Mouse (Mus musculus) liver, embryonic 12.5 days (tissue): ENCODE results near the gene Psen2. TPM values are rescaled to one million over a fixed set of nuclear protein-coding genes. Genes with fewer than 3 reads are reported as not detected.

ENCODE experiments used
- ATAC-seq: fragments of 200-750 bp; cut with Nextera tagmentation; 2 replicates; pipeline ENCODE4 v1.8.0; 2017; ENCODE audit warnings: moderate number of reproducible peaks, mild to moderate bottlenecking, moderate library complexity
- H3K27ac ChIP-seq: fragments of 300-500 bp; sonication (generic); 2 replicates; pipeline ENCODE4 v1.5.1; 2016; ENCODE audit warnings: mild to moderate bottlenecking
- H3K27me3 ChIP-seq: fragments of 300-500 bp; sonication (generic); replicated peaks from 2 replicates; pipeline ENCODE4 v1.6.1; 2016; ENCODE audit warnings: mild to moderate bottlenecking, moderate library complexity
- H3K36me3 ChIP-seq: fragments of 300-500 bp; sonication (generic); 2 replicates; pipeline ENCODE4 v1.6.1; 2016; ENCODE audit warnings: mild to moderate bottlenecking, moderate library complexity
- H3K4me1 ChIP-seq: fragments of 300-500 bp; sonication (generic); 2 replicates; pipeline ENCODE4 v1.6.1; 2016
- H3K4me2 ChIP-seq: fragments of 300-500 bp; sonication (generic); 2 replicates; pipeline ENCODE4 v1.6.1; 2016; ENCODE audit warnings: mild to moderate bottlenecking, moderate library complexity
- H3K4me3 ChIP-seq: fragments of 300-500 bp; sonication (generic); 2 replicates; pipeline ENCODE4 v1.5.1; 2016; ENCODE audit warnings: mild to moderate bottlenecking, moderate library complexity
- H3K9ac ChIP-seq: fragments of 300-500 bp; sonication (generic); 2 replicates; pipeline ENCODE4 v1.6.1; 2016; ENCODE audit warnings: mild to moderate bottlenecking, moderate library complexity
- H3K9me3 ChIP-seq: fragments of 300-500 bp; sonication (generic); replicated peaks from 2 replicates; pipeline ENCODE4 v1.6.1; 2016; ENCODE audit warnings: mild to moderate bottlenecking, moderate library complexity
- WGBS: fragments of 180-500 bp; shearing (Covaris S2); methylation state at CpG from one replicate; pipeline ENCODE4 v1.1.7; 2016; ENCODE audit not compliant: insufficient replicate concordance; 5-methylcytosine and 5-hydroxymethylcytosine counted together
- polyA plus RNA-seq: library from polyadenylated mRNA; unstranded; fragments of >200 nt; fragmentation: Nextera tagmentation; extraction: Ambion mirVana; gene quantifications from 2 replicates; pipeline ENCODE4 v1.2.1, GENCODE M21; 2016

Psen2 gene
- polyA plus RNA-seq, 1 experiment from 2014 or later, result 20.9 TPM

GRCm38 (mm10) chr1:180179840-180180239 lies 83.4 kb downstream of the Psen2 start:
- Histone ChIP-seq H3K4me2 (no peak overlapping the region), H3K9me3 (no peaks in the 10 kb centered on the region), H3K4me1 (peaks cover 25% of the 10 kb centered on the region), H3K27ac (no peak overlapping the region), H3K27me3 (no peaks in the 10 kb centered on the region), H3K36me3 (no peaks in the 10 kb centered on the region), H3K9ac (no peak overlapping the region), H3K4me3 (no peak overlapping the region)
- WGBS, result 90% methylated on average over 2 of the region's 2 CpGs
- ATAC-seq, result no peak

- H3K27me3 ChIP-seq, result no peaks in the 10 kb centered on the region
- no peak overlapping the region for H3K9ac ChIP-seq
- ATAC-seq, result no peak
- peaks cover 18% of the 10 kb centered on the region; the same call in 1 of the 2 replicates for H3K4me1 ChIP-seq
- 83% methylated on average over 4 of the region's 4 CpGs for WGBS
- H3K27ac ChIP-seq, result no peak overlapping the region
- H3K4me3 ChIP-seq, result no peak overlapping the region
- no peaks in the 10 kb centered on the region for H3K9me3 ChIP-seq
- H3K4me2 ChIP-seq, result no peak overlapping the region
- no peaks in the 10 kb centered on the region for H3K36me3 ChIP-seq
Measured at GRCm38 (mm10) chr1:180179100-180179499, 84.1 kb downstream of the Psen2 start.

- no peak overlapping the region for H3K27ac ChIP-seq
- no peak for ATAC-seq
Measured at GRCm38 (mm10) chr1:180178340-180178739, 84.9 kb downstream of the Psen2 start.

More at GRCm38 (mm10) chr1:180178340-180178739, 84.9 kb downstream of the Psen2 start:
- Histone ChIP-seq H3K27me3 (no peaks in the 10 kb centered on the region), H3K9ac (no peak overlapping the region), H3K4me2 (no peak overlapping the region), H3K4me1 (0 out of 2 replicates have a peak, but pooled peaks cover 10% of the 10 kb centered on the region), H3K9me3 (no peaks in the 10 kb centered on the region), H3K36me3 (no peaks in the 10 kb centered on the region), H3K4me3 (no peak overlapping the region)
- 88% methylated on average over 9 of the region's 9 CpGs for WGBS

Other genes starting within 250 kb of the Psen2 start
- 5.0 and 7.8 TPM in 2 replicates for gene Coq8a, start 63.8 kb downstream of the Psen2 start, polyA plus RNA-seq
- 4.0 and 4.3 TPM in 2 replicates for gene Itpkb, start 67.0 kb upstream of the Psen2 start, polyA plus RNA-seq
- 0.07 and 0.28 TPM in 2 replicates for gene Stum, start 220.1 kb upstream of the Psen2 start, polyA plus RNA-seq